Mouse (Mus musculus): Measurements from ENCODE around the gene Xkr7. TPM values are rescaled to one million over a fixed set of nuclear protein-coding genes. Genes with fewer than 3 reads are reported as not detected.
A peak's percentile ranks its signal among the peaks of the same experiment; 100 is the strongest.

Gene Xkr7
- polyA plus RNA-seq, 1 experiment, result 0.16 TPM

DNA sequence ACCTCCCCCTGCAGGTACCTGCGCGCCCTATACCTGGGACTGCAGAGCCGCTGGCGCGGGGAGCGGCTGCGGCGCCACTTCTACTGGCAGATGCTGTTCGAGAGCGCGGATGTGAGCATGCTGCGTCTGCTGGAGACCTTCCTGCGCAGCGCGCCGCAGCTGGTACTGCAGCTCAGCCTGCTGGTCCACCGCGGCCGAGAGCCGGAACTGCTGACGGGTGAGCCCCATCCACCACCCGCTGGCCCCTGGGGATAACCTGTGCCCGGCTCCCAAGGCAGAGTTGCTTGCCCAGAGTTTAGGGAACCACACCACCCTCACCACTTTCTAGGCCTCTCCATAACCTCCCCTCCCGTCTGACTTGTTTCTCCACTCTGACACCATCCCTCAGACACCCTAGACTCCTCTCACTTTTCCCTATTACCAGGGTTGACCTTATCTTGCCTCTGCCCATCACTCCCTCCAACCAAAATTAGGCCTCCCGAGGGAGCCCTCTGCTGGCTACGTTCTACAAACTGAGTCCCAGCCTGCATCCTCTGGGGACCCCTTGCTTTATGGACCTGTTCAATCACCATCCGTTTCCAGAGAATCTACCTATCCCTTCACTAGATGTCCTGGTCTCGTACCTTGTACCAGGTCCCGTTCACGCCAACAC is 21.2 kb downstream of the Xkr7 start:
- Histone ChIP-seq H3K27ac (ENCODE audit: control insufficient read depth, insufficient read depth, low read length) (no peak overlapping the region), H3K4me1 (replicated peaks; ENCODE audit: control insufficient read depth, insufficient read depth, low read length) (peaks cover 33% of the 10 kb centered on the region), H3K4me3 (ENCODE audit: control insufficient read depth, insufficient read depth, low read length) (no peak overlapping the region), H3K36me3 (ENCODE audit: control insufficient read depth, insufficient read depth, low read length) (no peaks in the 10 kb centered on the region), H3K27me3 (ENCODE audit: control insufficient read depth, insufficient read depth, low read length) (no peaks in the 10 kb centered on the region)
- DNase-seq, result peak; percentile 27
- WGBS, result 10% methylated on average over 30 of the region's 30 CpGs
- TF ChIP-seq POLR2A (IDR thresholded peaks at IDR 0.05; ENCODE audit: control insufficient read depth, extremely low read depth, insufficient read depth, low read length, poor library complexity), result no peak

DNA sequence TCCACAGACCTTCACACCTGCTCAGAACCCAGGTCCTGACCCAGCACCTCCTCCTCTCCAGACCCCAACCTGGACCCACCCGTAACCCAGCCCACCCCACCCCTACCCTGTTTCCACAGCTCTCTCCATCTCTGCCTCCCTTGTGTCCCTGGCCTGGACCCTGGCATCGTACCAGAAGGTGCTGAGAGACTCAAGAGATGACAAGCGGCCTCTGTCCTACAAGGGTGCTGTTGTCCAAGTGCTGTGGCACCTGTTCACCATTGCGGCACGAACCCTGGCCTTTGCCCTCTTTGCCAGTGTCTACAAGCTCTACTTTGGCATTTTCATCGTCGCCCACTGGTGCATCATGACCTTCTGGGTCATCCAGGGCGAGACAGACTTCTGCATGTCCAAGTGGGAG is 22.2 kb downstream of the Xkr7 start:
- TF ChIP-seq POLR2A (IDR thresholded peaks at IDR 0.05; ENCODE audit: control insufficient read depth, extremely low read depth, insufficient read depth, low read length, poor library complexity), result no peak
- no peak for TF ChIP-seq CTCF (IDR thresholded peaks at IDR 0.05; ENCODE audit: borderline replicate concordance, control insufficient read depth, extremely low read depth, insufficient read depth, low read length, poor library complexity)
- Histone ChIP-seq H3K27ac (ENCODE audit: control insufficient read depth, insufficient read depth, low read length) (no peak overlapping the region), H3K36me3 (ENCODE audit: control insufficient read depth, insufficient read depth, low read length) (no peaks in the 10 kb centered on the region), H3K27me3 (ENCODE audit: control insufficient read depth, insufficient read depth, low read length) (no peaks in the 10 kb centered on the region), H3K4me1 (replicated peaks; ENCODE audit: control insufficient read depth, insufficient read depth, low read length) (peaks cover 24% of the 10 kb centered on the region), H3K4me3 (ENCODE audit: control insufficient read depth, insufficient read depth, low read length) (no peak overlapping the region)
- 97% methylated on average over 8 of the region's 8 CpGs for WGBS
- DNase-seq, result no peak

DNA sequence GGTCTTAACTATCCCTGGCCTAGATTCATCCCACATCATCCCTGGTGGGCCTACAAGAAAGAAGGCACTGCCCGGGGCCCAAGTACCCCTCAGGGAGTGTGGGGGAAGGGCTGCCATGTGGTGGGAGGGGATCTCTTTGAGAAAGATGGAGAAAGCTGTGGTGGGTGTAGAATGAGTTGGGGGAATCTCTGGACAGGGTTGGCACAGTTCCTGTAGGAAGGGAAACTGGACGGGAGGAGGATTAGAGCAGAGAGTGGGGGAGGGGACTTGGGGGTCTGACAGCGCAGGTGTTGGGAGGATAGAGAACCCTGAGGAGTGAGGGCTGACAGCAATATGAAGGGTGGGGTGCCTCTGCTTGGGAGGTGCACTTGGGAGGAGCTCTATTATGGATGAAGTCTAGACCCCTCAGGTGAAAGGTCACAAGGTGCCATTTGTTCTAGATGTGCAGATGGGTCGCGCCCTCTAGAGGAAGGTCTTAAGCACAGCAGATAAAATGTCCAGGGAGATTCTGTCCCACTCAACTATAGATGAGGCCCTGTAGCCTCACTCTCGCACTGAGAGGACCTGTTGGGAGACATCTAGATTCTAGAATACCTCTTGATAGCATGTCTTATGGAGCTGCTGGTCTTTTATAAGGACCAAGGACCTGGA is 23.7 kb downstream of the Xkr7 start:
- Histone ChIP-seq H3K27ac (ENCODE audit: control insufficient read depth, insufficient read depth, low read length) (no peak overlapping the region), H3K4me3 (ENCODE audit: control insufficient read depth, insufficient read depth, low read length) (no peak overlapping the region), H3K4me1 (replicated peaks; ENCODE audit: control insufficient read depth, insufficient read depth, low read length) (peaks cover 16% of the 10 kb centered on the region), H3K36me3 (ENCODE audit: control insufficient read depth, insufficient read depth, low read length) (no peaks in the 10 kb centered on the region), H3K27me3 (ENCODE audit: control insufficient read depth, insufficient read depth, low read length) (no peaks in the 10 kb centered on the region)
- TF ChIP-seq POLR2A (IDR thresholded peaks at IDR 0.05; ENCODE audit: control insufficient read depth, extremely low read depth, insufficient read depth, low read length, poor library complexity) (no peak), CTCF (IDR thresholded peaks at IDR 0.05; ENCODE audit: borderline replicate concordance, control insufficient read depth, extremely low read depth, insufficient read depth, low read length, poor library complexity) (no peak)
- 67% methylated on average over 6 of the region's 6 CpGs for WGBS
- DNase-seq, result no peak

DNA sequence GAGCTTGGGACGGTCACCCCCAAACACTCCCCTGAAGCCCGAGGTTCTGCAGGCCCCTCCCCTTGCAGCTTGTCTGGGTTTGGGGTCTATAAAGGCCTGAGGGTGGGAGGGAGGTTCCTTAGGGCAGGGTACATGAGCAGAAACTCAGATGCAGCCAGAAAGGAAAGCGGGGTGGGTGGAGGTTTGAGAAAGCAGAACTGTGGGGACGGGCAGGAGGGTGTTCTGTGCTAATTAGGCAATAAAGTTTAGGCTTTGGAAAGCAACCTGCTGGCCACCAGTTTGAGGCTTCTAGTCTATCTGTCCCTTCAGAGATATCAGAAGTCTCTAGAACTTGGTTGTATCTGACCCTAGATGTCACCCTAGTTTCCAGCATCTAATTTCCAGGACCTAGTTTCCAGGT is 26.7 kb downstream of the Xkr7 start:
- WGBS, result 49% methylated on average over 4 of the region's 4 CpGs
- Histone ChIP-seq H3K27me3 (ENCODE audit: control insufficient read depth, insufficient read depth, low read length) (no peaks in the 10 kb centered on the region), H3K4me3 (ENCODE audit: control insufficient read depth, insufficient read depth, low read length) (no peak overlapping the region), H3K27ac (ENCODE audit: control insufficient read depth, insufficient read depth, low read length) (no peak overlapping the region), H3K36me3 (ENCODE audit: control insufficient read depth, insufficient read depth, low read length) (no peaks in the 10 kb centered on the region), H3K4me1 (replicated peaks; ENCODE audit: control insufficient read depth, insufficient read depth, low read length) (no peaks in the 10 kb centered on the region)
- DNase-seq, result no peak
- TF ChIP-seq CTCF (IDR thresholded peaks at IDR 0.05; ENCODE audit: borderline replicate concordance, control insufficient read depth, extremely low read depth, insufficient read depth, low read length, poor library complexity), result no peak
- no peak for TF ChIP-seq POLR2A (IDR thresholded peaks at IDR 0.05; ENCODE audit: control insufficient read depth, extremely low read depth, insufficient read depth, low read length, poor library complexity)

DNA sequence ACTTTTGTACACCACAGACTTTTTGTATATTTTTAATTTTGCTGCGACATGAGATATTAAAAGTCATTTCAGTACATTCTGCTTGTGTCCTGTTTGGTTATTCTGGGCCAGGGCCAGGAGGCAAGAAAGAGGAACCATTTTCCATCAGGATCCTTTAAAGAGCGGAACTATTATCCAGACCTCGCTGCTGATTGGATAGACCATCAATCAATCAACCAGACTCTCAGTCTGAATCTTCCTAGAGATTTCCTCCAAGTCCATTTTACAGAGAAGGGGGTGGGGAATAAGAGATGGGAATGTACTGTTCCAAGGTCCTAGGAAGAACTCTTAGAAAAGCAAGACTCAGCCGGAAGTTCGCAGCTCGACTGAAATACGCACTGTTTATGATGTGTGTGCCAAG is 28.6 kb downstream of the Xkr7 start:
- Histone ChIP-seq H3K36me3 (ENCODE audit: control insufficient read depth, insufficient read depth, low read length) (no peaks in the 10 kb centered on the region), H3K27me3 (ENCODE audit: control insufficient read depth, insufficient read depth, low read length) (no peaks in the 10 kb centered on the region), H3K4me1 (replicated peaks; ENCODE audit: control insufficient read depth, insufficient read depth, low read length) (no peaks in the 10 kb centered on the region), H3K4me3 (ENCODE audit: control insufficient read depth, insufficient read depth, low read length) (no peak overlapping the region), H3K27ac (ENCODE audit: control insufficient read depth, insufficient read depth, low read length) (no peak overlapping the region)
- DNase-seq, result no peak
- WGBS, result 95% methylated on average over 7 of the region's 7 CpGs
- TF ChIP-seq POLR2A (IDR thresholded peaks at IDR 0.05; ENCODE audit: control insufficient read depth, extremely low read depth, insufficient read depth, low read length, poor library complexity) (no peak), CTCF (IDR thresholded peaks at IDR 0.05; ENCODE audit: borderline replicate concordance, control insufficient read depth, extremely low read depth, insufficient read depth, low read length, poor library complexity) (no peak)

DNA sequence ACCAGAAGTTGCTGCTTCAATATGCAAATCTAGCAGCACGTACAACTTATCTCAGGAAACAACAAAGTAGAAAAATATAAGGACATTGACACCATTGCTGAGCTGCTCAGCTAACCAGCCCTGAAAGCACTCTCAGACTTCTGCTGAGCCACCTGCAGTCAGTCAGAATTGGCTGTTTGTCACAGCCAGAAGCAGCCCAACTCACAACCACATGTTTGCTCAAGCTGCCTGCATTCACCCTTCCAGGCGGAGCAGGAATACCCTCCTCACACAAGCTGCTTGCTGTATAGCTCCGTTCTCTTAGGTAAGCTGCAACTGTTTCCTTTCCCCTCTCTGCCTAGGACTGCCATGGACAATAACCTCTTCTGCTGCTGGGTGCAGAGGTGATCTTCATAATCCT is 31.7 kb downstream of the Xkr7 start:
- no peak overlapping the region for H3K27ac ChIP-seq (ENCODE audit: control insufficient read depth, insufficient read depth, low read length)
- no peaks in the 10 kb centered on the region for H3K27me3 ChIP-seq (ENCODE audit: control insufficient read depth, insufficient read depth, low read length)

More for the DNA sequence above, 31.7 kb downstream of the Xkr7 start:
- Histone ChIP-seq H3K4me1 (replicated peaks; ENCODE audit: control insufficient read depth, insufficient read depth, low read length) (no peaks in the 10 kb centered on the region), H3K4me3 (ENCODE audit: control insufficient read depth, insufficient read depth, low read length) (no peak overlapping the region), H3K36me3 (ENCODE audit: control insufficient read depth, insufficient read depth, low read length) (no peaks in the 10 kb centered on the region)
- no peak for TF ChIP-seq POLR2A (IDR thresholded peaks at IDR 0.05; ENCODE audit: control insufficient read depth, extremely low read depth, insufficient read depth, low read length, poor library complexity)
- TF ChIP-seq CTCF (IDR thresholded peaks at IDR 0.05; ENCODE audit: borderline replicate concordance, control insufficient read depth, extremely low read depth, insufficient read depth, low read length, poor library complexity), result no peak
- 56% methylated on average over 3 of the region's 3 CpGs for WGBS
- no peak for DNase-seq
